Mouse (Mus musculus): ENCODE results near the gene Csad.

- TF ChIP-seq POLR2A (IDR thresholded peaks at IDR 0.05; ENCODE audit: borderline replicate concordance, control insufficient read depth, low read depth, low read length) = no peak
- TF ChIP-seq CTCF (IDR thresholded peaks at IDR 0.05; ENCODE audit: control insufficient read depth, insufficient read depth, low read length) = no peak
These were observed 21.4 kb downstream of the Csad start for GRCm38 (mm10) chr15:102183076-102183475.
